Mouse (Mus musculus): ENCODE data around the gene Sstr1. TPM values are rescaled to one million over a fixed set of nuclear protein-coding genes. Genes with fewer than 3 reads are reported as not detected.

Sstr1 gene
- not detected for polyA plus RNA-seq (2014; fragmentation: Illumina TruSeq; extraction: RNeasy Lipid Tissue Mini Kit (QIAGEN cat#74804); ENCODE audit: low read depth, low replicate concordance)

DNA sequence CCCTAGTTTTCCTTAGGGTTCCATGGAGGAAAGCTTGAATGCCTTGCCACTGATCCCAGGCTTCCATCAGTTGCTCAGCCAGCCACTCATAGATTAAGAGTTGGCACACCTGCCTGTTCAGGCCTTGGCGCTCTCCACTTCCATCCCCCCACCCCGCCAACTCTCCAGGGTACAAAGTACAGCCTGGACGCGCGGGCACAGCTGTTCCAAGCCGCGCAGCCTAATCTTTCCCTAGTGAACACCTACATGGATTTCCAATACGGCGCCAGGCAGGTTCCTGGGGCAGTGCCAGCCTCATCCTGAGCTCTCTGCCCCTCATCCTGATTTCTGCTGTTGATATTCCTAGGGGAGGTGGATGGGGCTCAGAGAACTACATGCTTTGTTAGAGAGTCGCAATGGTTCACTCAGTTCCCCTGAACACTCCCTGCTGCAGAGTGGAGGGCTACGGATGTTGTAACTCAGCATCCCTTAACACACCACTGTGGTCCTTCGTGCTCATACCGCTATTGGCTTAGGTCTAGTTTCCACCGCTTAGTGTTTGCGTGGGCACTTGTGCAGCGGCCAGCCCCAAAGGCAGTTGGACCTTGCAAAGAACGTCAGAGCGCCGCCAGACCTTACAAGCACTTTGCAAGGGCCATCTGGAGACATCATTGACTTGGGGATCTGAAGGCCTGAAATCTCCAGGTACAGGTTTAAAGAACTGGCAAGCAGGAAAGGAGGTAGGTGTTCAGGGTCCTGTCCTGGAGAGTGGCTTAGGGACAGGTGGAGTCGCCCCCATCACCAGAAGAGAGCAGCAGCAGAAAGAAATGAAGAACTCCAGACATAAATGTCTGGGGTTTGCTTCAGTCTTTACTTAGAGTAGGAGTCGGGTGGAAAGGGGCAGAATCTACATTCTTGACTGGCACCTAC lies at the start of gene Sstr1:
Gene Sstr1, plus strand, starts transcription at position 610 of the 909 bp plus-strand sequence.

Other genes with a start within 250 kb of the Sstr1 start
- 11.8 TPM for gene Clec14a, start 57.5 kb downstream of the Sstr1 start, polyA plus RNA-seq (2014; fragmentation: Illumina TruSeq; extraction: RNeasy Lipid Tissue Mini Kit (QIAGEN cat#74804); ENCODE audit: low read depth, low replicate concordance)